Mouse (Mus musculus): Measurements from ENCODE around the gene Gpatch8. TPM values are rescaled to one million over a fixed set of nuclear protein-coding genes. Genes with fewer than 3 reads are reported as not detected.

Gpatch8 gene
- polyA plus RNA-seq, 1 experiment, result 16.7 TPM

DNA sequence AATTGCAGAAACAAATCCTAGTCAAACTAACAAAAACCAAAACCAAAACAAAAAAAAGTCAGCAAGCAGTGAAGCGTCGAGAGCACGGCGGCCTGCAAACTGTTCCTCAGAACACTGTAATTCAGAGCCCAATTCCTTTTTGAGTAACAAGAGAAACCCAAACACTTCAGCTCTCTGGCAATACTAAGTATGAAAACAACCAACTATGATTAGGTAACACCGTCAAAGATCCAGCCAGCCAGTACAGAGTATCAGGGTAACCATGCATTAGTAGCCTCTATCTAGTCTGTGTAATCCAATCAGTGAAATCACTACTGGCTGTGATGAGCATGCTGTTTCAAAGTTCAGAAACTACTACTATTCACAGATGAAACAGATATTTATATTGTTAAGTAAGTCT, 60.5 kb downstream of the Gpatch8 start:
- no peaks in the 10 kb centered on the region for H3K36me3 ChIP-seq (ENCODE audit: control insufficient read depth, insufficient read depth, low read length)

GRCm38 (mm10) chr11:102495114-102495513, 61.1 kb downstream of the Gpatch8 start:
- Histone ChIP-seq H3K27me3 (ENCODE audit: control insufficient read depth, insufficient read depth, low read length) (no peaks in the 10 kb centered on the region), H3K4me1 (ENCODE audit: control insufficient read depth, insufficient read depth, low read length) (no peaks in the 10 kb centered on the region), H3K36me3 (ENCODE audit: control insufficient read depth, insufficient read depth, low read length) (no peaks in the 10 kb centered on the region), H3K27ac (ENCODE audit: control insufficient read depth, insufficient read depth, low read depth, low read length) (no peak overlapping the region), H3K4me3 (ENCODE audit: control insufficient read depth, low read depth, low read length) (no peak overlapping the region)
- TF ChIP-seq CTCF (IDR thresholded peaks at IDR 0.05; ENCODE audit: control insufficient read depth, insufficient read depth, insufficient replicate concordance, low read depth, low read length) (no peak), POLR2A (IDR thresholded peaks at IDR 0.05; ENCODE audit: control insufficient read depth, low read depth, low read length) (no peak)

More for the DNA sequence above, 60.5 kb downstream of the Gpatch8 start:
- Histone ChIP-seq H3K4me3 (ENCODE audit: control insufficient read depth, low read depth, low read length) (no peak overlapping the region), H3K27me3 (ENCODE audit: control insufficient read depth, insufficient read depth, low read length) (no peaks in the 10 kb centered on the region), H3K4me1 (ENCODE audit: control insufficient read depth, insufficient read depth, low read length) (no peaks in the 10 kb centered on the region), H3K27ac (ENCODE audit: control insufficient read depth, insufficient read depth, low read depth, low read length) (no peak overlapping the region)
- TF ChIP-seq CTCF (IDR thresholded peaks at IDR 0.05; ENCODE audit: control insufficient read depth, insufficient read depth, insufficient replicate concordance, low read depth, low read length) (no peak), POLR2A (IDR thresholded peaks at IDR 0.05; ENCODE audit: control insufficient read depth, low read depth, low read length) (no peak)

DNA sequence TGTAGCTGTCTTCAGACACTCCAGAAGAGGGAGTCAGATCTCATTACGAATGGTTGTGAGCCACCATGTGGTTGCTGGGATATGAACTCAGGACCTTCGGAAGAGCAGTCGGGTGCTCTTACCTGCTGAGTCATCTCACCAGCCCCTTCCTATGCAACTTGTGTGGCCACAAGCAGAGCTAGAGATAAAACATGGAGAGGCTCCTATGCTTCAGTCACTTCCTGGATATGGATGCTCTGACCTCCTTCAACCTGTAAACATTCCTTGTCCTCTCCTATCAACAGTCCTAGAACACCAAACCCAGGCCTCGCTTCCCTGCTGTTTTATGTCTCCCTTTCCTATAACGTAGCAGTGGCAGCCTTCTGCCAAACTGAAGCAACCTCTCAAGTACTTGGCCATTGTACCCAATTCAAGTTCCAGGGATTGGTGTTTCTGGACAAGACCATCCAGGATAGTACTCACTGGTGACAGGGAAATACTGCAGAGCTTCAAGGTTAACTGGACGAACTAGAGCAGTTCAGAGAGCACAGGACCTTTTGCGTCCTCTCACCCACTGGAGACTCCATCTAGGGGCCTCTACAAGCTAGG, 62.0 kb downstream of the Gpatch8 start:
- no peaks in the 10 kb centered on the region for H3K4me1 ChIP-seq (ENCODE audit: control insufficient read depth, insufficient read depth, low read length)
- H3K27me3 ChIP-seq (ENCODE audit: control insufficient read depth, insufficient read depth, low read length), result no peaks in the 10 kb centered on the region
- TF ChIP-seq POLR2A (IDR thresholded peaks at IDR 0.05; ENCODE audit: control insufficient read depth, low read depth, low read length), result no peak
- TF ChIP-seq CTCF (IDR thresholded peaks at IDR 0.05; ENCODE audit: control insufficient read depth, insufficient read depth, insufficient replicate concordance, low read depth, low read length), result no peak
- H3K27ac ChIP-seq (ENCODE audit: control insufficient read depth, insufficient read depth, low read depth, low read length), result no peak overlapping the region
- no peaks in the 10 kb centered on the region for H3K36me3 ChIP-seq (ENCODE audit: control insufficient read depth, insufficient read depth, low read length)
- no peak overlapping the region for H3K4me3 ChIP-seq (ENCODE audit: control insufficient read depth, low read depth, low read length)

- no peak for TF ChIP-seq POLR2A (IDR thresholded peaks at IDR 0.05; ENCODE audit: control insufficient read depth, low read depth, low read length)
- TF ChIP-seq CTCF (IDR thresholded peaks at IDR 0.05; ENCODE audit: control insufficient read depth, insufficient read depth, insufficient replicate concordance, low read depth, low read length), result no peak
- no peaks in the 10 kb centered on the region for H3K36me3 ChIP-seq (ENCODE audit: control insufficient read depth, insufficient read depth, low read length)
- no peaks in the 10 kb centered on the region for H3K4me1 ChIP-seq (ENCODE audit: control insufficient read depth, insufficient read depth, low read length)
- H3K4me3 ChIP-seq (ENCODE audit: control insufficient read depth, low read depth, low read length), result no peak overlapping the region
- no peaks in the 10 kb centered on the region for H3K27me3 ChIP-seq (ENCODE audit: control insufficient read depth, insufficient read depth, low read length)
- H3K27ac ChIP-seq (ENCODE audit: control insufficient read depth, insufficient read depth, low read depth, low read length), result no peak overlapping the region
These were observed 63.0 kb downstream of the Gpatch8 start for GRCm38 (mm10) chr11:102493241-102493640.

DNA sequence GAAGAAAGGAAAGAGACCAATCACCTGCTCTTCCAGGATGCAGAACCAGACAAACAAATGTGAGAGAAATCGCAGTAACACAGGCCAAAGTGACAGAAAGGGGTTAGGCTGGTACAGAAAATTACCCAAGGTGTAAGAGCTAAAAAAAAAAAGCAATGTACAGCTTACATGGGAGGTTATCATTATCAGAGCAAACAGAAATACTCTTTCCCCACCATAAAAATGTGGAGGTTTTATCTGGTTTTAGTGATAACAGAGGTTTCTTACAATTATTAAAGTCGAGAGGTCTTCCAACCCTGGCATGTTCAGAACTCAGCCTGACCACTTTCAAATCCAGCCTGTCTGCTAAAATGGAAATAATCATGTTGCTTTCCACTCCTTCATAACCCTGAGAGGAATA, 68.3 kb downstream of the Gpatch8 start:
- no peaks in the 10 kb centered on the region for H3K27me3 ChIP-seq (ENCODE audit: control insufficient read depth, insufficient read depth, low read length)
- H3K27ac ChIP-seq (ENCODE audit: control insufficient read depth, insufficient read depth, low read depth, low read length), result no peak overlapping the region
- TF ChIP-seq CTCF (IDR thresholded peaks at IDR 0.05; ENCODE audit: control insufficient read depth, insufficient read depth, insufficient replicate concordance, low read depth, low read length), result no peak
- TF ChIP-seq POLR2A (IDR thresholded peaks at IDR 0.05; ENCODE audit: control insufficient read depth, low read depth, low read length), result no peak
- no peaks in the 10 kb centered on the region; the same call in 1 of the 2 replicates for H3K36me3 ChIP-seq (ENCODE audit: control insufficient read depth, insufficient read depth, low read length)
- H3K4me1 ChIP-seq (ENCODE audit: control insufficient read depth, insufficient read depth, low read length), result no peaks in the 10 kb centered on the region
- no peak overlapping the region for H3K4me3 ChIP-seq (ENCODE audit: control insufficient read depth, low read depth, low read length)

DNA sequence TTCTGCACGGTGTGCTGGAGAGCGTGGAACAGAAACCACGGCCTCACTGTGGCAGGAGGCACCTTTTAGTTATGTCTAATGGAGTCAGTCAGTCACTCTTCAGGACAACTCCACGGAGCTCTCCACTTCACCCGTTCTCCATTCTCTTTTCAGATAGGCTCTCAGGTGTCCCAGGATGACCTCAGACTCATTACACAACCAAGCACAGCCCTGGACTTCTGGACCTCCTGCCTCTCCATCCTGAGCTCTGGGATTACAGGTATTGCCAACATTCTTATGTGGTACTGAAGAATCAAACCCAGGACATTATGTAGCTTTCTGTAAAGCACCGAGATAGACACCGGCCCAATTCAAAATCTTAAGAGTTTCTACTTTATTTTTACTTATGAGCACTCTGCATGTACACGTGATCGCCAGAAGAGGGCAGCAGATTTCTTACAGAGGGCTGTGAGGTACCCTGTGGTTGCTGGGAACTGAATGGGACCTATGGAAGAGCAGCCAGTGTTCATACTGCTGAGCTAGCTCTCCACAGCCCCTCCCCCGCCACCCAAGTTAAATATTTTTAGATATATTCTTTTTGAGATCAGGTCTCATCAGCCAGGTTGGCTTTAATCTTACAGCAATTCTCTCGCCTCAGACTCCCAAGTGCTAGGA, 69.3 kb downstream of the Gpatch8 start:
- Histone ChIP-seq H3K36me3 (ENCODE audit: control insufficient read depth, insufficient read depth, low read length) (no peaks in the 10 kb centered on the region; the same call in 1 of the 2 replicates), H3K27ac (ENCODE audit: control insufficient read depth, insufficient read depth, low read depth, low read length) (no peak overlapping the region)
- TF ChIP-seq POLR2A (IDR thresholded peaks at IDR 0.05; ENCODE audit: control insufficient read depth, low read depth, low read length), result no peak
- TF ChIP-seq CTCF (IDR thresholded peaks at IDR 0.05; ENCODE audit: control insufficient read depth, insufficient read depth, insufficient replicate concordance, low read depth, low read length), result peak; percentile 13; the same call in 1 of the 2 replicates

GRCm38 (mm10) chr11:102481779-102482178, 74.4 kb downstream of the Gpatch8 start:
- Histone ChIP-seq H3K36me3 (ENCODE audit: control insufficient read depth, insufficient read depth, low read length) (peaks cover 6% of the 10 kb centered on the region; the same call in 1 of the 2 replicates), H3K27me3 (ENCODE audit: control insufficient read depth, insufficient read depth, low read length) (no peaks in the 10 kb centered on the region), H3K27ac (ENCODE audit: control insufficient read depth, insufficient read depth, low read depth, low read length) (no peak overlapping the region), H3K4me3 (ENCODE audit: control insufficient read depth, low read depth, low read length) (no peak overlapping the region), H3K4me1 (ENCODE audit: control insufficient read depth, insufficient read depth, low read length) (no peaks in the 10 kb centered on the region)
- TF ChIP-seq CTCF (IDR thresholded peaks at IDR 0.05; ENCODE audit: control insufficient read depth, insufficient read depth, insufficient replicate concordance, low read depth, low read length) (no peak), POLR2A (IDR thresholded peaks at IDR 0.05; ENCODE audit: control insufficient read depth, low read depth, low read length) (no peak)

More for the DNA sequence above, 69.3 kb downstream of the Gpatch8 start:
- Histone ChIP-seq H3K4me3 (ENCODE audit: control insufficient read depth, low read depth, low read length) (no peak overlapping the region), H3K4me1 (ENCODE audit: control insufficient read depth, insufficient read depth, low read length) (no peaks in the 10 kb centered on the region), H3K27me3 (ENCODE audit: control insufficient read depth, insufficient read depth, low read length) (no peaks in the 10 kb centered on the region)

All from testis, adult 2 months (tissue).